Mouse (Mus musculus): Measurements from ENCODE around the gene Alk.

- TF ChIP-seq CTCF (IDR thresholded peaks at IDR 0.05; ENCODE audit: extremely low read depth, insufficient read depth, low read length), result no peak
- TF ChIP-seq POLR2A (IDR thresholded peaks at IDR 0.05; ENCODE audit: extremely low read depth, insufficient read depth, low read length), result no peak
Measured at GRCm38 (mm10) chr17:71875492-71875891, 728.9 kb downstream of the Alk start.
